Mouse (Mus musculus) heart, adult 2 months (tissue): Measurements from ENCODE around the gene Nudt3. TPM values are rescaled to one million over a fixed set of nuclear protein-coding genes. Genes with fewer than 3 reads are reported as not detected.

ENCODE experiments used
- DNase-seq, 2 experiments: peaks; one replicate each; pipeline ENCODE4 v3.0.0; 2021
- H3K27ac ChIP-seq: fragments of 200-600 bp; 2 replicates; pipeline ENCODE4 v1.8.1; 2022
- H3K27me3 ChIP-seq: fragments of 200-500 bp; 2 replicates; pipeline ENCODE4 v1.6.1; 2012; ENCODE audit warnings: mild to moderate bottlenecking, low read length, inconsistent platforms, mixed read lengths; ENCODE audit not compliant: control insufficient read depth, insufficient read depth
- H3K36me3 ChIP-seq: fragments of 200-500 bp; 2 replicates; pipeline ENCODE4 v1.6.1; 2012; ENCODE audit warnings: low read length, inconsistent platforms; ENCODE audit not compliant: control insufficient read depth, insufficient read depth
- H3K4me1 ChIP-seq: fragments of 200-500 bp; 2 replicates; pipeline ENCODE4 v1.6.1; 2011; ENCODE audit warnings: low read length; ENCODE audit not compliant: control insufficient read depth, insufficient read depth
- H3K4me3 ChIP-seq: fragments of 200-600 bp; 2 replicates; pipeline ENCODE4 v1.8.1; 2022
- H3K79me2 ChIP-seq: fragments of 200-500 bp; replicated peaks from 2 replicates; pipeline ENCODE4 v1.6.1; 2012; ENCODE audit warnings: mild to moderate bottlenecking, inconsistent platforms, low read length, moderate library complexity, mixed read lengths; ENCODE audit not compliant: control insufficient read depth, insufficient read depth
- H3K9ac ChIP-seq: fragments of 200-500 bp; 2 replicates; pipeline ENCODE4 v1.6.1; 2012; ENCODE audit warnings: low read depth, mild to moderate bottlenecking, control low read depth, inconsistent platforms, low read length, mixed read lengths
- CTCF ChIP-seq: fragments of 200-600 bp; IDR thresholded peaks from 2 replicates; pipeline ENCODE4 v1.8.1; 2022; ENCODE audit warnings: antibody characterized with exemption, mild to moderate bottlenecking, moderate library complexity
- EP300 ChIP-seq: fragments of 200-500 bp; IDR thresholded peaks from 2 replicates; pipeline ENCODE4 v1.6.1; 2011; ENCODE audit warnings: low read depth, low read length, control low read depth; ENCODE audit not compliant: insufficient read depth
- POLR2A ChIP-seq: fragments of 200-500 bp; IDR thresholded peaks from 2 replicates; pipeline ENCODE4 v1.6.1; 2011; ENCODE audit warnings: mild to moderate bottlenecking, low read depth, low read length, control low read depth; ENCODE audit not compliant: insufficient read depth
- WGBS: fragments of 180-500 bp; shearing (Covaris S2); methylation state at CpG from one replicate; pipeline ENCODE4 v1.1.7; 2018; 5-methylcytosine and 5-hydroxymethylcytosine counted together
- intact Hi-C: fragments of 180-260 bp; cut with DNase I; formaldehyde crosslinking; loops from one replicate; pipeline ENCODE4 v1.15.1; 2025
- polyA plus RNA-seq: library from polyadenylated mRNA; depleted of rRNA; stranded (reverse); fragments of >200 nt; gene quantifications from 2 replicates; pipeline ENCODE4 v1.2.3, GENCODE M21; 2012
- total RNA-seq, 2 experiments: library from RNA; stranded (reverse); gene quantifications; 2 replicates each; pipeline ENCODE4 v1.2.3; 2021

Gene Nudt3
- total and polyA plus RNA-seq, 3 experiments: 143 to 346 (median 330) TPM

GRCm38 (mm10) chr17:27600869-27601268 is 22.4 kb downstream of the Nudt3 start:
- H3K27ac ChIP-seq: no peak overlapping the region; the same call in 1 of the 2 replicates
- peaks cover 6% of the 10 kb centered on the region for H3K79me2 ChIP-seq
- 59% methylated on average over 5 of the region's 5 CpGs for WGBS
- no peaks in the 10 kb centered on the region for H3K27me3 ChIP-seq
- H3K36me3 ChIP-seq: no peaks in the 10 kb centered on the region
- H3K4me1 ChIP-seq: peaks cover 29% of the 10 kb centered on the region
- no peak overlapping the region for H3K9ac ChIP-seq
- intact Hi-C loops: no loop called here
- no peak for TF ChIP-seq POLR2A
- TF ChIP-seq EP300: no peak
- no peak for TF ChIP-seq CTCF
- H3K4me3 ChIP-seq: no peak overlapping the region
- DNase-seq: no peak

GRCm38 (mm10) chr17:27600286-27600685 is 23.0 kb downstream of the Nudt3 start:
- Histone ChIP-seq H3K9ac (no peak overlapping the region), H3K36me3 (no peaks in the 10 kb centered on the region), H3K4me1 (peaks cover 29% of the 10 kb centered on the region), H3K27ac (no peak overlapping the region; the same call in 1 of the 2 replicates), H3K27me3 (no peaks in the 10 kb centered on the region), H3K4me3 (no peak overlapping the region), H3K79me2 (peaks cover 6% of the 10 kb centered on the region)
- TF ChIP-seq CTCF (no peak), EP300 (no peak), POLR2A (no peak)
- intact Hi-C loops: no loop called here
- 43% methylated on average over 3 of the region's 3 CpGs for WGBS
- DNase-seq: no peak

GRCm38 (mm10) chr17:27596376-27597190 is 26.7 kb downstream of the Nudt3 start:
- peak; percentile 44 to 66 for DNase-seq
- 0 out of 2 replicates have a peak, but pooled peaks have one; percentile 24 for TF ChIP-seq POLR2A
- no peak for TF ChIP-seq CTCF
- peak; percentile 74; the same call in 1 of the 2 replicates for TF ChIP-seq EP300
- intact Hi-C loops: no loop called here
- H3K79me2 ChIP-seq: peaks cover 4% of the 10 kb centered on the region
- H3K9ac ChIP-seq: peak overlapping the region; percentile 51
- H3K4me3 ChIP-seq: no peak overlapping the region
- 54% methylated on average over 21 of the region's 21 CpGs for WGBS
- peaks cover 18% of the 10 kb centered on the region for H3K4me1 ChIP-seq
- H3K27ac ChIP-seq: peak overlapping the region; percentile 80
- no peaks in the 10 kb centered on the region for H3K27me3 ChIP-seq
- no peaks in the 10 kb centered on the region for H3K36me3 ChIP-seq

DNA sequence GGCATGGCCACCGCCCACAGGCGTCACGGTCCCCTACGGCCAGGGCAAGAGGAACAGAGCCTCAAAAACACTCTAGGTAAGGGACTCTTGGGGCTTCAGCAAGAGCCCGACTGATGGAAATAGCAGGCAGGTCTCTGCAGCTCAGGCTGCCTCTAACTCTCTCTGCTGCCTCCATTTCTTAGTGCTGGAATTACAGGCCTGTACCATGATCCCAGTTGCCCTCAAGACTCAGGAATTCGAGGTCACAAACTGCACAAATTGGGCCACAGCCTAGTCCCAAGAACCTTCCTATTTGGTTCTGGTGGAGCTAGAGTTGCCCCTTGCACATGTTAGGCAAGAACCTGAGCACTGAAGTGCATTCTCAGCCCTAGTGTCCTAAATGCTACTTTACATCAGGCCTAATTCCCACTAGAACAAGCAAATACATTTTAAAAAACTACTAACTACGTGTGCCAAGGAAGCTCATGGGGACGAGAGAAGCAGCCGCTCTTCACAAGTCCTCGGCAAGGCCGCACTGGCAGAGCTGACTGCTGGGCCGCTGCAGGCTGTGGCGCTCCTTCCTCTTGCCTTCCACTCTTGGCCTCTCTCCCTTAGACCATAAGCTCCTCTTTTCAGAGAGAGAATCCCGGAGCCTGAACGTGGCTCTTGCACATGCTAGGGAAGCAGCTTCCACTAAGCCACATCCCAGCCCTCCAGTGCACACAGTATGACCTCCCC is 27.5 kb downstream of the Nudt3 start:
- H3K27ac ChIP-seq: peak overlapping the region; percentile 80
- H3K79me2 ChIP-seq: peaks cover 2% of the 10 kb centered on the region
- H3K9ac ChIP-seq: peak overlapping the region; percentile 0; the same call in 1 of the 2 replicates
- TF ChIP-seq CTCF (peak; percentile 36), EP300 (0 out of 2 replicates have a peak, but pooled peaks have one; percentile 16), POLR2A (no peak)
- H3K27me3 ChIP-seq: no peaks in the 10 kb centered on the region
- WGBS: 45% methylated on average over 15 of the region's 15 CpGs
- H3K4me3 ChIP-seq: no peak overlapping the region
- intact Hi-C loops: no loop called here
- no peaks in the 10 kb centered on the region for H3K36me3 ChIP-seq
- H3K4me1 ChIP-seq: peaks cover 16% of the 10 kb centered on the region
- no peak for DNase-seq

DNA sequence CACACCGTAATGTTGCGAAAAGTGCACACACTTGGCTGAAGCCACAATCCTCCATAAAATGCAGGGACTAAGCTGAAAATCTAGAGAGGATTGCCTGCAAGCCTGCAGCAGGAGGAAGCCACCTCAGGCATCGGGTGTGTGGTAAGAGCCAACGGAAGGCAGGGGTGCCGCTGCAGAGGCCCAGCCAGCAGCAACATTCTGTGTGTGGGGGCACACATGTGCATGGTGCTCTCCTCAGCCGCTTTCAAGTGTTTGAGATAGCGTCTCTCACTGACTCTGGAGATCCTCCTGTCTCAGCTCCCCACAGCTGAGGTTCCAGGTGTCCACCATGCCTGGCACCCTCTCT is 30.8 kb downstream of the Nudt3 start:
- Histone ChIP-seq H3K4me3 (no peak overlapping the region), H3K9ac (no peak overlapping the region), H3K36me3 (peaks cover 2% of the 10 kb centered on the region; the same call in 1 of the 2 replicates), H3K79me2 (no peaks in the 10 kb centered on the region; the same call in none of the 2 replicates), H3K27ac (peak overlapping the region; percentile 52; the same call in 1 of the 2 replicates), H3K27me3 (no peaks in the 10 kb centered on the region), H3K4me1 (peaks cover 19% of the 10 kb centered on the region)
- no peak for DNase-seq
- intact Hi-C loops: no loop called here
- 82% methylated on average over 7 of the region's 7 CpGs for WGBS
- TF ChIP-seq EP300 (no peak), POLR2A (no peak), CTCF (no peak)
